In the genomic region with DNA sequence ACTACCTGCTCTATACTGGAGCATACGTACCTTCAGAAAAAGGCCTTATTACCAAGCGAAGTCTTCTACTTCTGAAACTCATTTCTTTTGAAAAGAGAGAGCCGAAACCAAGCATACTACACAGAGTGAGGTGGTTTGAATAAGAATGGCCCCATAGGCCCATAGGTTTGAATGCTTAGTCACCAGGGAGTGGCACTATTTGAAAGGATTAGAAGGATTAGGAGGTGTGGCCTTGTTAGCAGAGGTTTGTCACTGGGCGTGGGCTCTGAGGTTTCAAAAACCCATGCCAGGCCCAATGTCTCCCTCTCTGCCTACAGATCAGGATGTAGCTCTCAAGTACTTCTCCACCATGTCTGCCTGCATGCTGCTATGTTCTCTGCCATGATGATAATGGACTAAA, we compare ENCODE assay signal across 31 mouse cellular contexts.
"Had no signal": no experiment of that assay in that cellular context is flagged by ENCODE, and none has a peak within 500 bp of the region (broad histone marks: within the 10 kb centered on the region; RNA-seq: fewer than 3 reads in every experiment).

No protein-coding gene starts in this region.

- H3K27me3 ChIP-seq: limb, embryonic 13.5 days; limb, embryonic 15.5 days; lung, embryonic 15.5 days; midbrain, embryonic 12.5 days; midbrain, embryonic 13.5 days; midbrain, embryonic 15.5 days; neural tube, embryonic 12.5 days; neural tube, embryonic 13.5 days had no signal

- H3K27ac ChIP-seq: limb, embryonic 10.5 days; limb, embryonic 12.5 days; limb, embryonic 13.5 days; limb, embryonic 15.5 days; liver, embryonic 12.5 days; liver, embryonic 13.5 days; liver, embryonic 14.5 days; liver, embryonic 15.5 days; lung, embryonic 15.5 days; macrophage; midbrain, embryonic 10.5 days; midbrain, embryonic 12.5 days; midbrain, embryonic 13.5 days; midbrain, embryonic 15.5 days; neural tube, embryonic 12.5 days; neural tube, embryonic 13.5 days had no signal

- H3K9me3 ChIP-seq: limb, embryonic 10.5 days; limb, embryonic 13.5 days; limb, embryonic 15.5 days; liver, embryonic 13.5 days; liver, embryonic 15.5 days; lung, embryonic 15.5 days; midbrain, embryonic 12.5 days; midbrain, embryonic 13.5 days; midbrain, embryonic 15.5 days; neural tube, embryonic 12.5 days had no signal

- DNase-seq: left cerebral cortex, postnatal 4 days; liver; liver, embryonic 13.5 days; lung, adult 18-20 months; lung, adult 2 months; lung, embryonic 14.5 days; lung, postnatal 10 days; lung, postnatal 14 days; lung, postnatal 36 days; lung, postnatal 4 days; midbrain, embryonic 14.5 days had no signal

- H3K4me3 ChIP-seq: limb, embryonic 10.5 days; limb, embryonic 12.5 days; limb, embryonic 13.5 days; limb, embryonic 15.5 days; liver, embryonic 12.5 days; liver, embryonic 13.5 days; liver, embryonic 15.5 days; lung, embryonic 15.5 days; midbrain, embryonic 10.5 days; midbrain, embryonic 12.5 days; midbrain, embryonic 13.5 days; midbrain, embryonic 15.5 days; myocyte; neural tube, embryonic 12.5 days; neural tube, embryonic 13.5 days had no signal

- H3K9ac ChIP-seq: limb, embryonic 12.5 days; limb, embryonic 13.5 days; limb, embryonic 15.5 days; liver, embryonic 12.5 days; liver, embryonic 13.5 days; liver, embryonic 14.5 days; liver, embryonic 15.5 days; lung, embryonic 14.5 days; lung, embryonic 15.5 days; midbrain, embryonic 12.5 days; midbrain, embryonic 13.5 days; midbrain, embryonic 15.5 days; neural tube, embryonic 12.5 days; neural tube, embryonic 13.5 days had no signal

- ATAC-seq: liver, embryonic 12.5 days; lung, postnatal 0 days; midbrain, embryonic 13.5 days; midbrain, embryonic 15.5 days; midbrain, embryonic 16.5 days had no signal

- H3K36me3 ChIP-seq: limb, embryonic 10.5 days; limb, embryonic 12.5 days; limb, embryonic 13.5 days; limb, embryonic 15.5 days; liver, embryonic 12.5 days; liver, embryonic 13.5 days; liver, embryonic 15.5 days; lung, embryonic 15.5 days; midbrain, embryonic 10.5 days; midbrain, embryonic 12.5 days; midbrain, embryonic 13.5 days; midbrain, embryonic 15.5 days; neural tube, embryonic 12.5 days; neural tube, embryonic 13.5 days had no signal

- H3K4me2 ChIP-seq: limb, embryonic 12.5 days; limb, embryonic 13.5 days; limb, embryonic 15.5 days; liver, embryonic 11.5 days; liver, embryonic 12.5 days; liver, embryonic 13.5 days; liver, embryonic 15.5 days; lung, embryonic 14.5 days; lung, embryonic 15.5 days; midbrain, embryonic 11.5 days; midbrain, embryonic 12.5 days; midbrain, embryonic 13.5 days; midbrain, embryonic 15.5 days; neural tube, embryonic 12.5 days; neural tube, embryonic 13.5 days had no signal
